Mouse (Mus musculus) kidney, adult 2 months (tissue): Measurements from ENCODE around the gene Kctd21. TPM values are rescaled to one million over a fixed set of nuclear protein-coding genes. Genes with fewer than 3 reads are reported as not detected.

ENCODE experiments used
- DNase-seq: peaks from one replicate; pipeline ENCODE4 v3.0.0; 2021
- H3K27ac ChIP-seq: fragments of 200-500 bp; 2 replicates; pipeline ENCODE4 v1.5.1; 2012; ENCODE audit warnings: low read depth, low read length, control low read depth, inconsistent platforms; ENCODE audit not compliant: insufficient read depth
- H3K27me3 ChIP-seq: fragments of 200-500 bp; replicated peaks from 2 replicates; pipeline ENCODE4 v1.6.1; 2012; ENCODE audit warnings: mild to moderate bottlenecking, moderate library complexity, low read length, inconsistent platforms; ENCODE audit not compliant: control insufficient read depth, insufficient read depth
- H3K36me3 ChIP-seq: fragments of 200-500 bp; 2 replicates; pipeline ENCODE4 v1.6.1; 2012; ENCODE audit warnings: mild to moderate bottlenecking, moderate library complexity, low read length, inconsistent platforms; ENCODE audit not compliant: control insufficient read depth, insufficient read depth
- H3K4me1 ChIP-seq: fragments of 200-500 bp; 2 replicates; pipeline ENCODE4 v1.6.1; 2011; ENCODE audit warnings: low read length; ENCODE audit not compliant: control insufficient read depth, insufficient read depth
- H3K4me3 ChIP-seq: fragments of 200-500 bp; 2 replicates; pipeline ENCODE4 v1.5.1; 2011; ENCODE audit warnings: mild to moderate bottlenecking, low read depth, low read length, control low read depth; ENCODE audit not compliant: insufficient read depth
- CTCF ChIP-seq: fragments of 200-500 bp; conservative IDR thresholded peaks from 2 replicates; pipeline ENCODE4 v1.5.1; 2011; ENCODE audit warnings: low read depth, mild to moderate bottlenecking, control low read depth, low read length, moderate library complexity, mixed read lengths; ENCODE audit not compliant: insufficient read depth, insufficient read length
- POLR2A ChIP-seq: fragments of 200-500 bp; IDR thresholded peaks from one replicate; pipeline ENCODE4 v1.6.1; 2011; ENCODE audit warnings: low read depth, low read length, control low read depth
- WGBS: fragments of 180-500 bp; shearing (Covaris S2); methylation state at CpG from one replicate; pipeline ENCODE4 v1.1.7; 2018; 5-methylcytosine and 5-hydroxymethylcytosine counted together
- polyA plus RNA-seq: library from polyadenylated mRNA; depleted of rRNA; stranded (reverse); fragments of >200 nt; gene quantifications from 2 replicates; pipeline ENCODE4 v1.2.3, GENCODE M21; 2012; rRNA removed

Kctd21 gene
- polyA plus RNA-seq, 1 experiment, result 6.3 TPM

- TF ChIP-seq POLR2A (no peak), CTCF (no peak)
- 86% methylated on average over 2 of the region's 2 CpGs for WGBS
- DNase-seq, result no peak
These were observed 62.2 kb downstream of the Kctd21 start for GRCm38 (mm10) chr7:97394375-97394774.

GRCm38 (mm10) chr7:97398943-97399342 lies 66.8 kb downstream of the Kctd21 start:
- no peaks in the 10 kb centered on the region for H3K36me3 ChIP-seq
- WGBS, result 87% methylated on average over 6 of the region's 6 CpGs
- no peak for DNase-seq
- H3K4me1 ChIP-seq, result peaks cover 12% of the 10 kb centered on the region
- no peak for TF ChIP-seq POLR2A
- no peak for TF ChIP-seq CTCF
- no peaks in the 10 kb centered on the region for H3K27me3 ChIP-seq
- no peak overlapping the region for H3K4me3 ChIP-seq
- no peak overlapping the region for H3K27ac ChIP-seq

More at GRCm38 (mm10) chr7:97394375-97394774, 62.2 kb downstream of the Kctd21 start:
- H3K27ac ChIP-seq, result no peak overlapping the region
- no peak overlapping the region for H3K4me3 ChIP-seq
- H3K36me3 ChIP-seq, result no peaks in the 10 kb centered on the region
- H3K27me3 ChIP-seq, result no peaks in the 10 kb centered on the region
- H3K4me1 ChIP-seq, result no peaks in the 10 kb centered on the region

Other genes starting within 250 kb of the Kctd21 start
- 1.8 and 2.7 TPM in 2 replicates for gene Usp35, start 307 bp upstream of the Kctd21 start, polyA plus RNA-seq
- 9.9 and 10.4 TPM in 2 replicates for gene Alg8, start 39.3 kb downstream of the Kctd21 start, polyA plus RNA-seq
- 300 and 389 TPM in 2 replicates for gene Ndufc2, start 67.7 kb downstream of the Kctd21 start, polyA plus RNA-seq
- 225 and 246 TPM in 2 replicates for gene Thrsp, start 85.4 kb downstream of the Kctd21 start, polyA plus RNA-seq
- 1.1 and 1.5 TPM in 2 replicates for gene Kctd14, start 119.0 kb downstream of the Kctd21 start, polyA plus RNA-seq
- 71.8 and 76.4 TPM in 2 replicates for gene Ints4, start 148.6 kb downstream of the Kctd21 start, polyA plus RNA-seq
- 70.0 and 93.0 TPM in 2 replicates for gene Aamdc, start 247.2 kb downstream of the Kctd21 start, polyA plus RNA-seq
- gene Rsf1, start 247.6 kb downstream of the Kctd21 start, polyA plus RNA-seq, result 2.2 and 3.3 TPM in 2 replicates